Mouse (Mus musculus): Measurements from ENCODE around the gene D130040H23Rik.

GRCm38 (mm10) chr8:69272435-69272834 lies 1.6 kb downstream of the D130040H23Rik start:
- TF ChIP-seq CTCF (IDR thresholded peaks at IDR 0.05; ENCODE audit: insufficient read depth, low read length) (no peak), POLR2A (IDR thresholded peaks at IDR 0.05; ENCODE audit: borderline replicate concordance, extremely low read depth, low read depth, low read length) (no peak)
